ENCODE assay signal across 26 mouse cellular contexts in genomic region chr11:90283601-90284000, GRCm38 (mm10). TPM values are rescaled to one million over a fixed set of nuclear protein-coding genes. Genes with fewer than 3 reads are reported as not detected.
DNase-seq lines count a peak whose midpoint lies in the region; ATAC-seq and TF ChIP-seq lines count a peak whose summit lies in the region.
"Had no signal": no experiment of that assay in that cellular context is flagged by ENCODE, and none has a peak within 500 bp of the region (broad histone marks: within the 10 kb centered on the region; RNA-seq: fewer than 3 reads in every experiment).

No protein-coding gene starts in this region.

- H3K4me2 ChIP-seq in liver, postnatal 0 days (ENCODE audit: low read depth, low read length) = no peak overlapping the region
- H3K4me2 ChIP-seq: embryonic facial prominence, embryonic 15.5 days; intestine, embryonic 15.5 days; limb, embryonic 15.5 days; liver, embryonic 15.5 days; midbrain, embryonic 15.5 days; neural tube, embryonic 12.5 days; stomach, embryonic 15.5 days had no signal

- TF ChIP-seq EP300 in liver, postnatal 0 days (IDR thresholded peaks at IDR 0.05; ENCODE audit: low read depth) = no peak

- H3K27ac ChIP-seq in liver, postnatal 0 days (ENCODE audit: low read depth) = no peak overlapping the region
- H3K27ac ChIP-seq: embryonic facial prominence, embryonic 15.5 days; gastrocnemius, adult 2 months; heart, embryonic 10.5 days; intestine, embryonic 15.5 days; limb, embryonic 15.5 days; liver, embryonic 15.5 days; midbrain, embryonic 15.5 days; neural tube, embryonic 12.5 days; stomach, embryonic 15.5 days had no signal

- no peak overlapping the region for H3K4me3 ChIP-seq in liver, postnatal 0 days (ENCODE audit: low read depth, low read length)
- H3K4me3 ChIP-seq: embryonic facial prominence, embryonic 15.5 days; gastrocnemius, adult 2 months; heart, embryonic 10.5 days; intestine, embryonic 15.5 days; limb, embryonic 15.5 days; liver, embryonic 15.5 days; midbrain, embryonic 15.5 days; neural tube, embryonic 12.5 days; stomach, embryonic 15.5 days had no signal

- H3K36me3 ChIP-seq in liver, postnatal 0 days (replicated peaks; ENCODE audit: insufficient read depth, low read length) = no peaks in the 10 kb centered on the region
- H3K36me3 ChIP-seq: embryonic facial prominence, embryonic 15.5 days; intestine, embryonic 15.5 days; limb, embryonic 15.5 days; liver, embryonic 15.5 days; midbrain, embryonic 15.5 days; neural tube, embryonic 12.5 days; stomach, embryonic 15.5 days had no signal

- H3K27me3 ChIP-seq in liver, postnatal 0 days (ENCODE audit: insufficient read depth, low read length) = no peaks in the 10 kb centered on the region
- H3K27me3 ChIP-seq: embryonic facial prominence, embryonic 15.5 days; intestine, embryonic 15.5 days; limb, embryonic 15.5 days; liver, embryonic 15.5 days; midbrain, embryonic 15.5 days; neural tube, embryonic 12.5 days; stomach, embryonic 15.5 days had no signal

- H3K9me3 ChIP-seq in liver, postnatal 0 days (ENCODE audit: low read length) = no peaks in the 10 kb centered on the region
- H3K9me3 ChIP-seq: embryonic facial prominence, embryonic 15.5 days; heart, embryonic 10.5 days; intestine, embryonic 15.5 days; limb, embryonic 15.5 days; liver, embryonic 15.5 days; midbrain, embryonic 15.5 days; neural tube, embryonic 12.5 days; stomach, embryonic 15.5 days had no signal

- intact Hi-C loops in left cerebral cortex, postnatal 4 days (cut with DNase I) = no loop called here
- intact Hi-C loops in left cerebral cortex, postnatal 36 days (cut with DNase I) = no loop called here

- WGBS in liver, postnatal 0 days (ENCODE audit: insufficient replicate concordance) = 76% methylated on average over 6 of the region's 6 CpGs

- peak; percentile 56 to 77 for DNase-seq in frontal cortex, adult 2 months (ENCODE audit: extremely low spot score in 1 of 2, low spot score in 1 of 2)
- no peak for DNase-seq in frontal cortex, postnatal 25 days (ENCODE audit: low spot score in 2 of 2)
- peak; percentile 51 to 74 for DNase-seq in left cerebral cortex, adult 18-20 months (ENCODE audit: low spot score in 2 of 2)
- DNase-seq in left cerebral cortex, postnatal 4 days = no peak
- peak; percentile 32 to 53 for DNase-seq in layer of hippocampus, adult 8-10 months (ENCODE audit: low spot score in 2 of 2)
- peak; percentile 49 to 67 for DNase-seq in left cerebral cortex, postnatal 36 days (ENCODE audit: low spot score in 2 of 2)
- no peak for DNase-seq in retina, embryonic 14.5 days (ENCODE audit: low spot score)
- DNase-seq in liver, postnatal 0 days = no peak
- DNase-seq: adrenal gland, postnatal 25 days; cerebellum, adult 9-10 months; gastrocnemius, adult 2 months; kidney, adult 9 months; kidney, postnatal 25 days; lung, postnatal 4 days; thymus, adult 18-20 months; thymus, postnatal 36 days had no signal

- H3K9ac ChIP-seq in liver, postnatal 0 days (replicated peaks) = no peak overlapping the region
- H3K9ac ChIP-seq: embryonic facial prominence, embryonic 15.5 days; intestine, embryonic 15.5 days; limb, embryonic 15.5 days; liver, embryonic 15.5 days; midbrain, embryonic 15.5 days; neural tube, embryonic 12.5 days; stomach, embryonic 15.5 days had no signal

- ATAC-seq in liver, postnatal 0 days = no peak
- ATAC-seq: forebrain, embryonic 14.5 days; hindbrain, embryonic 16.5 days; midbrain, embryonic 15.5 days had no signal

- no peak for TF ChIP-seq CTCF in liver, postnatal 0 days (IDR thresholded peaks at IDR 0.05; ENCODE audit: low read depth)

- H3K4me1 ChIP-seq in liver, postnatal 0 days (ENCODE audit: insufficient read depth) = no peaks in the 10 kb centered on the region
- H3K4me1 ChIP-seq: embryonic facial prominence, embryonic 15.5 days; heart, embryonic 10.5 days; intestine, embryonic 15.5 days; limb, embryonic 15.5 days; liver, embryonic 15.5 days; midbrain, embryonic 15.5 days; neural tube, embryonic 12.5 days; stomach, embryonic 15.5 days had no signal

RNA-seq across cellular contexts. Expression of gene Mmd, which starts 34.3 kb away (rescaled TPM):
- 141 and 148 TPM in 2 replicates for polyA plus RNA-seq in frontal cortex, adult 2 months (2012; rRNA removed)
- total RNA-seq in left cerebral cortex, adult 18-20 months (2021) = 100 to 1,000 TPM; 217 TPM
- 100 to 1,000 TPM; 189 to 209 TPM for total RNA-seq in left cerebral cortex, postnatal 4 days (2021)
- total RNA-seq in layer of hippocampus, adult 8-10 months (2022) = 100 to 1,000 TPM; 293 to 382 (median 331) TPM
- 100 to 1,000 TPM; 215 to 239 TPM for total RNA-seq in left cerebral cortex, postnatal 36 days (2021)
- polyA plus RNA-seq in liver, postnatal 0 days (2015; fragmentation: Nextera tagmentation; extraction: Ambion mirVana) = 51.1 and 54.4 TPM in 2 replicates

Comparison
In these comparisons a context has a peak if more than half of its experiments do, and no peak if none do; other contexts are left out.
1. DNase-seq: peak in frontal cortex, adult 2 months (2 of 2), left cerebral cortex, adult 18-20 months (2 of 2), layer of hippocampus, adult 8-10 months (2 of 2) and left cerebral cortex, postnatal 36 days (2 of 2); none in frontal cortex, postnatal 25 days (0 of 2), left cerebral cortex, postnatal 4 days (single experiment), retina, embryonic 14.5 days (single experiment) and liver, postnatal 0 days (single experiment).